Mouse (Mus musculus) liver, embryonic 16.5 days (tissue): Measurements from ENCODE around the gene Ppp1r16b. TPM values are rescaled to one million over a fixed set of nuclear protein-coding genes. Genes with fewer than 3 reads are reported as not detected.

Source experiments
- microRNA counts: library from miRNA; unstranded; fragments of <30 nt; microRNA quantifications from one replicate; lab custom pipeline; 2016
- microRNA-seq: library from miRNA; unstranded; fragments of <30 nt; microRNA quantifications from one replicate; pipeline ENCODE4, GENCODE M21; 2016
- polyA plus RNA-seq: library from polyadenylated mRNA; unstranded; fragments of >200 nt; fragmentation: Nextera tagmentation; extraction: Ambion mirVana; gene quantifications from 2 replicates; pipeline ENCODE4 v1.2.1, GENCODE M21; 2015

Ppp1r16b gene
- polyA plus RNA-seq, 1 experiment from 2014 or later, result 1.6 TPM

MicroRNA genes within 50 kb of the gene (microRNA counts, 519-probe panel; counts per million panel counts)
- microRNA mmu-miR-3474 (lab: Ali Mortazavi, UCI), result 1,923 counts per million, percentile 23 among the panel's probes with 10 or more counts

Small RNA genes within 50 kb of the gene (microRNA-seq; reads per million reads assigned to microRNA genes)
- gene Gm26141 (not detected), gene Mir3474 (3.7 reads per million, percentile 12 among the genes with 10 or more reads in this experiment)

Other genes starting within 250 kb of the Ppp1r16b start
- gene Adig, start 162.8 kb upstream of the Ppp1r16b start, polyA plus RNA-seq, result not detected in 2 replicates
- gene Arhgap40, start 152.6 kb upstream of the Ppp1r16b start, polyA plus RNA-seq, result not detected in 2 replicates
- gene Slc32a1, start 54.6 kb upstream of the Ppp1r16b start, polyA plus RNA-seq, result not detected in 2 replicates
- gene Actr5, start 40.5 kb upstream of the Ppp1r16b start, polyA plus RNA-seq, result 1.8 and 2.3 TPM in 2 replicates
- 15.4 and 16.1 TPM in 2 replicates for gene Fam83d, start 102.7 kb downstream of the Ppp1r16b start, polyA plus RNA-seq
- 2.9 and 3.3 TPM in 2 replicates for gene Dhx35, start 129.4 kb downstream of the Ppp1r16b start, polyA plus RNA-seq